Mouse (Mus musculus): Measurements from ENCODE around the gene Ypel3.
"Not testable (repeated sequence)": the region's sequence is repeated elsewhere in the genome, so short reads cannot be mapped to it uniquely, and the experiment has no call there.

Ypel3 gene

DNA sequence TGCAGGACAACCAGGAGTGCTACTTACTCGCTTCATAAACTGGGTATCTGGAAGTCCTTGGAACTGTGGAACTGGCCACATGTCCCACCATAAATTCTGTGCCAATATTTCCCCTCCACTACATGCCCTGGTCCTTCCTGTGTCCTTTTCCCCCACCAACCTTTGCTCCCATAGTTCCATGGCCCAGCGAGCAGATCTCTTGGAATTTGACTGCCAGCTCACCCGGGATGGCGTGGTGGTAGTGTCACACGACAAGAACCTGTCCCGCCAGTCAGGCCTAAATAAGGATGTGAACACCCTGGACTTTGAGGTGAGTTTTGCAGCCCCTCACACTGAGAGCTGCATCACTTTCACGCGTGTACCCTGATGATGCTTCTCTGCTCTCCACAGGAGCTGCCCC is 9.8 kb upstream of the Ypel3 start:
- peak in 1 of 2 experiments; percentile 52 for DNase-seq

DNA sequence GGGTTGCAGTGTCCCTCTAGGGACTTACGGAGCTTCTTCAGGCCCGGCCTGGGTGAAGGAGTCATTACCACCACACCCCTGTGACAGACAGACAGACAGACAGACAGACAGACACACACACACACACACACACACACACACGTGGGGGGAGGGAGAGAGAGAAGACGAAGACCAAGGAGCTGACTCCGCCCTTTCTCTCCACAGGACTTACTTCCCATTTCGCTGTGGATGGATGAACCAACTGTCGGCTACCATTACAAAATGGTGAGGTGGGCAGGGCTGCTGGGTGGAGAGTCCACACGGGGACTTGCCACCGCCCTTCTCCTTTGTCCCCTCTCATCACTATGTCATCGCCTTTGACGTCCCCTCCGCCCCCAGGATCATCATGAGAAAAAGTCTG is 6.0 kb upstream of the Ypel3 start:
- DNase-seq = no peak

- DNase-seq = no peak
These were observed 3.4 kb upstream of the Ypel3 start for GRCm38 (mm10) chr7:126773351-126773750.

- no peak for DNase-seq
These were observed 2.3 kb upstream of the Ypel3 start for GRCm38 (mm10) chr7:126774463-126774862.

DNA sequence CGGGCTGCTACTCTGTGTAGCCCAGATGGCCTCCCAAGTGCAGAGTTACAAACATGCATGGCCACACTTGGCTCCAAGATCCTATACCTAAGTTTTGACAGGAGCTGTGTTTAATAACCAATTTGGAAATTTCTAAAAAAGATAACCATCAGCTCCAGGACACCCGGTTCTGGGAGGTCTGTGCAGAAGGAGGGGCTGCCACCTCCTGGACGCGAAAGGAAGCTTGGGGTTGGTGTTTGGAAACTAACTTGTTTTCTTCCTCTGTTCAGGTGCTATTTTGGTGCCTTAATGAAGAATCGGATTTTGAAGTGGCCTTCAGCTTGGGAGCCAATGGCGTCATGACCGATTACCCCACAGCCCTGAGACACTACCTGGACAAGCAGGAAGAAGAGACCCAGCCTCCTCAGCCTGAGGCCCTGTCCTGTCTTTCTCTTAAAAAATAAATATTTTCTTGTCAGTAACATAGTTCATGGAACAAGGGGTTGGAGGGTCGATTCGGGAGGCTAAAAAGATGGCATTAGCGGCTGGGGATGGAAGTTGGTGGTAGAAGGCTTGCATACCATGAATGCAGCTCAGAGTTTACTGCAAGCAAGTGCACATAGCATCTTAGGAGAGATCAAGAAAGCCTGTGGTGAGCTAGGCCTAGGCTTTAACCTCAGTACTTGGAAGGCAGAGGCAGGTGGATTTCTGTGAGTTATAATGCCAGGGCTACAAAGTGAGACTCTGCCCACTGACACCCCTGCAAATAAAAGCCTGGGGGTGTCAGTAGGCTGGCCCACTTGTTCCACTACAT is 1.4 kb upstream of the Ypel3 start:
- DNase-seq = peak in 1 of 2 experiments; percentile 48

GRCm38 (mm10) chr7:126775978-126776234 is 849 bp upstream of the Ypel3 start:
- no peak for DNase-seq

DNA sequence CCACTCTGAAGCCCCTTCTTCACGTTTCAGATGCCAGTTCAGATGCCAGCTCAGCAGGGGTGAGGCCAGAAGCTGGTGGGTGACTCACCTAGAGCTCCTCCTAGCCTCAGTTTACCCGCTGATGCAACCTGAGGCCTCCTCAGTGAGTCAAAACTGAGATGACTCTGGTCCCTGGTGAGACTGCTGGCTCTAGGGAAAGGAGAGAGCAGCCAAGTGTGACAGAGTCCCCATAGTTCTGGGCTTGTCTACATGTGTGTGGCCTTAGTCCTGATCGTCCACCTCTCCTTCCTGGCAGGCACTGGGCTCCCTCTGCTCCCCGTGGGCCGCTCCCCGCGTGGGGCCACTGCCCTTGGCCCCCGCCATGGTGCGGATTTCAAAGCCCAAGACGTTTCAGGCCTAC is 721 bp downstream of the Ypel3 start:
- peak; percentile 36 to 49 for DNase-seq

GRCm38 (mm10) chr7:126778147-126778546 is 1.4 kb downstream of the Ypel3 start:
- DNase-seq = no peak

DNA sequence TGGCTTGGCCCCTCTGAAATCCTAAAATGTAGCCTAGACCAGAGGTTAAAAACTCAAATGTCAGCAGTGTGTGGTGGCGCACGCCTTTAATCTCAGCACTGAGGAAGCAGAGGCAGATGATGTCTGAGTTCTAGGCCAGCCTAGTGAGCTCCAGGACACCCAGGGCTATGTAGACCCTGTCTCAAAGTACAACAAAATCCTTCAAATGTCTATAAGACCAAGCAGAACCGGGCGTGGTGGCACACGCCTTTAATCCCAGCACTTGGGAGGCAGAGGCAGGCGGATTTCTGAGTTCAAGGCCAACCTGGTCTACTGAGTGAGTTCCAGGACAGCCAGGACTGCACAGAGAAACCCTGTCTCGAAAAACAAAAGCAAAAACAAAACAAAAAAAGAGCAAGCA is 2.3 kb downstream of the Ypel3 start:
- not testable (repeated sequence) for DNase-seq

DNA sequence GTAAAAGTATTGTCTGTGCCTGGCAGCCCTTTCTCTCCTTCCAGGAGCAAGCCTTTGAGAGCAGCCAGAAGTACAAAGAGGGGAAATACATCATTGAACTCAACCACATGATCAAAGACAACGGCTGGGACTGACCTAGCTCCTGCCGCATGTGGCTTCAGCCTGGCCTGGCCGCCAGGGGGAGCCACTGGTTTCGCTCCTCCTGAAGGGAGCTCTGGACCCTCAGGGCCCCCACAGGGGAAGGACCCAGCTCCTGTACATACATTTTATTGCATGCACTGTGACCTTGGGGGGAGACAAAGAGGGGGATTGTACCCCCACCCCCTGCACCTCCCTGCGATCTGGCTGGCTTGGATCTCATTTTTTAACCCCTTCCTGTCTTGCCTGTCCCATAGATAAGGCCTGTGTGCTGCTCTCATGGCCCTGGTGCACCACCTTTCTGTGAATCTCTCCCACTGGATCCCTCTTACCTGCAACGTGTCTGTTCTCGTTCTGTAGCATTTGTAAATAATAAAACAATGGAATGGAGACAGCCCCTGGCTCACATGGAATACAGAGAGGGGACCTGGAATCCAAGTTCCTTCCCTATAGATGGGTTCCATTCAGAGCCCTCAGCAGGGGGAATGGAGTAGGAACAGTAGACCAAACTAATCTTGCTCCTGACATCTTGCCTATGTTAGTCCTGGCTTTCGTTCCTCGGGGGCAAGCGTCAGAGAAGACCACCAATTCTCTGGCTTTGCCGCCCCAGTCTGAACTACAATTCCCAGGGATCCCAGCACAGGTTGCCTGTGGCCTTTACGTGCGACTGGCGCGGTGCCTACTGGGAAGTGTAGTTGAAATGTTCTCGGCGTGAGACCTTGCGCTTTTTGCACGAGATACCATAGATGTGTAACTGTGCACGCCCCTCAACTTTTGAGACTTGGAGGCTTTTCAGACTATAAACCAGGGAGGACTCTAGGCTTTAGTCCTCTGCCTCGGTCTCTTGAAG is 3.5 kb downstream of the Ypel3 start:
- peak; percentile 90 to 94 for DNase-seq

DNA sequence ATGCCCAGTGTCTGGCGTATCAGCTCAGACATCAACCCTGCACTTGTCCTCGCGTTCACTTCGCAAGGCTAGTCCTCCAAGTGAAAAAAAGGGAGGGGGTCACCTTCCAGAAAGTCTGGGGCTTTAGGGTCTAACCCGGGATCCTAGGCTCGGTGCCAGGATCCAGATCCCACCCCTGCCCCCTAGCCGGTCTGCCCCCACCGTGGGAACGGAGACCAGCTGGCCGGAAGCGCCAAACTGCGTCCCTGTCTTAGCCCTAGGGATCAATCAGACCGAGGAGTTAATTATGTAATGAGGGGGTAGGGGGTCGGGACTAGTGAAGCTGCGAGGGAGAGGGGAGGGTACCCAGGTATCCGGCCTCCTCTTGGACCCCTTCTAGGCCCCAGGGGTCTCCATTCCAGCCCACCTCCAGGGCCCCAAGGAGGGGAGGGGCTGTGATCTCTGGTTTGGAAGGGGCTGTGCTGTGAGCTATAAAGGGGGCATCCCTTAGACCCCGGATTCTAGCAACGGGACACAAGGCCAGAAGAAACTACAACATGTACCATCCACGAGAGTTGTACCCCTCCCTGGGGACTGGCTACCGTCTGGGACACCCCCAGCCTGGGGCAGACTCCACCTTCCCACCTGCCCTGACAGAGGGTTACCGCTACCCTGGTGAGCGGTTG is 4.3 kb downstream of the Ypel3 start, which contains the start of gene Tbx6:
Gene Tbx6, plus strand, starts transcription at position 513 of the 665 bp plus-strand sequence.
- peak in 1 of 2 experiments; percentile 42 for DNase-seq

DNA sequence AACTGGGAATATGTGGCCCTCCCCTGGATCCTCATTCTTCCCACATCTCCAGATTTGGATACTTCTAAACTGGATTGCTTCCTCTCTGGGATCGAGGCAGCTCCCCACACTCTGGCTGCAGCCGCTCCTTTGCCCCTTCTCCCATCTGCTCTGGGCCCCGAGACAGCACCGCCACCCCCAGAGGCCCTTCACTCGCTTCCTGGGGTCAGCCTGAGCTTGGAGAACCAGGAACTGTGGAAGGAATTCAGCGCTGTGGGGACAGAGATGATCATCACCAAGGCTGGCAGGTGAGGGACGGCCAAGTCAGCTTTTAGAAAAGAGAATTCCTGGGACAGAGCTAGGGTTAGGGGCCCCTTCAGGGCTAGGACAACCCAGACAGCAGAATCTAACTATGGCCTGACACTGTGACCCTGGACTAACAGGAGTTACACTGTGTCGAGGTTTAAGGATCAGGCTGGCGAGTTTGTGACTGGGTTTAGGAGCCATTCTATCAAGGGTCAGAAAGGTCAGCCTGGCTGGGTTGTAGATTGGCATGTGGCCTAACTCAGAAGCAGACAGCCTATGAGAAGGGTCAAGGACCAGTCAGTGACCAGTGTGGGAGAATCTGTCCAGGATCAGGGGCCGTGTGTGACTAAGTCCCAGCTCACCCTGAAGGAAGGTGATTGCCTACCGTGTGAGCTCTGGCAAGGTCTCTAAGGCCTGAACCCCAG is 5.1 kb downstream of the Ypel3 start:
- DNase-seq = no peak

DNA sequence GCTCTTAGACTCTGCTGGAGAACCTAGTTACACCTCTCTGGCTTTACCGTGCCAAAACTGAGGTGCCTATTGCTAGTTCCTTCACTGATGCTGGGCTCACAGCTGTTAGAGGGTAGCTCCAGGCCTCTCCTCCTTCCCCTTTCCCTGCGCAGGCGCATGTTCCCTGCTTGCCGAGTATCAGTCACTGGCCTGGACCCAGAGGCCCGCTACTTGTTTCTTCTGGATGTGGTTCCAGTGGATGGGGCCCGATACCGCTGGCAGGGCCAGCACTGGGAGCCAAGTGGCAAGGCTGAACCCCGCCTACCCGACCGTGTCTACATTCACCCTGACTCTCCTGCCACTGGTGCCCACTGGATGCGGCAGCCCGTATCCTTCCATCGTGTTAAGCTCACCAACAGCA is 5.9 kb downstream of the Ypel3 start:
- DNase-seq = no peak

DNA sequence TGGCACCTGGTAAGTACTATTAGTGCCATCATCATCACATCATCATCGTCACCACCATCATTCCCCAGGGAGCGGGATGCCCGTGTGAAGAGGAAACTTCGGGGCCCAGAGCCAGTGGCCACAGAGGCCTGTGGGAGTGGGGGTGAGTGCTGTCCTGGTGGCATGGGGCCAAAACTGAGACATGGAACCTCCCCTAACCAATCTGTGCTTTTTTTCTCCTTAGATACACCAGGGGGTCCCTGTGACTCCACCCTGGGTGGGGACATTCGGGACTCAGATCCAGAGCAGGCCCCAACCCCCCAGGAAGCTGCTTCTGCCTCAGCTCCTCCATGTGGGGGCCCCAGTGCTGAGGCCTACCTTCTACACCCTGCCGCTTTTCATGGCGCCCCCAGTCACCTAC is 7.7 kb downstream of the Ypel3 start:
- DNase-seq = no peak

GRCm38 (mm10) chr7:126785056-126785455 is 8.3 kb downstream of the Ypel3 start:
- no peak for DNase-seq

DNA sequence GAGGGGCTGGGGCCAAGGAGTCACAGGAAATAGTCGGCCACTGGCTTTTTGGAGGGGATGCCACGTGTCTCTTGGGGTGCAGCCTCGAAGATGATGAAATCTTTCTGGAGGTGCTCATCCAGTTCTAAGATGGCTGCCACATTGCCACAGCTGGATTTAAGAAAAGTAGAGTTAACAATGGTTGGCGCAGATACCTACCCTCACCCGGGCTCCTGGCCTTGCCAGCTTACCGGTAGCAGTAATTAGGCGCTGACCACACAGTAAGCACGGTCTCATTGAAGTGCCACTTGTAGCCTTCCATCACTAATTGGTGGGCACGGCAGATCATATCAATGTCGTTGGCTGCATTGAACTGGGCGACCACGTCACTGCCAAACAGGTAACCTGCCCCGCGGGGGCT is 9.4 kb downstream of the Ypel3 start:
- no peak for DNase-seq

DNA sequence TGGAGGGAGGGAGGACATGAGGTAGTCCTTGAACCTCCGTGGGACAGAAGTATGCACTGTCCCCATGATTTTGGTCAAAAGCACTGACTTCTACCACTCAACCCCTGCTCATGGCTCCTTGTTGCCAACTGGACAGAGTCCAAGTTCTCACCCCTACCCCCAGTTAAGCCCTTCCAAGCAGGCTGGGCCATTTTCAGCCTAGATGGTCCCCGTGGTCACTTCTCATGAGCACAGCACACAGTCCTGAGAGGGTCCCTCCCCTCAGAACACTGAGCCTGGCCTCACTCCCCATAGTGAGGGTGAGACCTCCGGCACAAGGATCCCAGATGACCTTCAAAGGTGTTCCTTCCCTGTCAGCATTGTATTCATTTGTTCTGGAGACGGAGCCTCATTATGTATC is 12.4 kb downstream of the Ypel3 start:
- DNase-seq = no peak

DNA sequence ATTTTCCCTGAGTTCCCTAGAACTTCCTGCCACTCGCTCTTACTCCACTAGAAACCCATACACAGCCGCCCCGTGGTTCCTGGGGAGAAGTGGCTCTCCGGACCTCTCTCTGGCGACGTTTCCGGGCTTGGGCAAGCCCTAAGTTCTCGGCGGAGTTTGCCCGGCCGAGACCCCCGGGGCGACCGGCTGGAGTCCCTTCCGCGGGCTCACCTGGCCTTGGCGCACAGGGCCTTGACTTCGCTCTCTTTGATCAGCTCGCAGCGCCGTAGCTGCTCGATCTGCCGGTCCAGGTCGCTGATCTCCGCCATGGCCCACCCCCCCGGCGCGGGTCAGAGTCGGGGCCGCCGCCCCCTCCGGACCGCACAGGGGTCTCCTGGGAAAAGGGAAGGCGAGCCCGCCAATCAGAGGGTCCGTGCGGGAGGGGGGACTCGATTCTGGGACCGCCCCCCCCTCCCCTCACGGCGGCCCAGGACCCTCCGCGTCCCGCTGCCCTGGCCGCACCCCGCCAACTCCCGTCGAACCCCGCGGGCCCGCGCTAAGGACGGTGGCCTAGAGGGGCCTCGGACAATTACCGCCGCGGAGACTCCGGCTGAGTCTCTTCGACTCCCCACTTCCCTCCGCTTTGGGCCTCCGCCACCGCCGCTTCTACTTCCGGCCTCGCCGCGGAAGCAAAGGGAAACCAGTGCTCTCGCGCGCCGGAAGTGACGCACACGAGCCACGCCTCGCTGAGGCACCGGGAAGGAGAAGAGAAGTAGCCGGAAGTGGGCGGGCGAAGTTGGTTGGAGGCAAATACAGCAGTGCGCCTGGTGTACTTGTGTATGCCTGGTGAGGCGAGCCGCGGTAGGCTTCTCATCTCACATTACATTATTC is 15.3 kb downstream of the Ypel3 start, which contains the start of gene Ppp4c:
Gene Ppp4c, minus strand, starts transcription at position 646 of the 870 bp plus-strand sequence.
- DNase-seq = peak; percentile 98 to 99

GRCm38 (mm10) chr7:126792721-126793443 is 16.1 kb downstream of the Ypel3 start:
- DNase-seq = no peak

DNA sequence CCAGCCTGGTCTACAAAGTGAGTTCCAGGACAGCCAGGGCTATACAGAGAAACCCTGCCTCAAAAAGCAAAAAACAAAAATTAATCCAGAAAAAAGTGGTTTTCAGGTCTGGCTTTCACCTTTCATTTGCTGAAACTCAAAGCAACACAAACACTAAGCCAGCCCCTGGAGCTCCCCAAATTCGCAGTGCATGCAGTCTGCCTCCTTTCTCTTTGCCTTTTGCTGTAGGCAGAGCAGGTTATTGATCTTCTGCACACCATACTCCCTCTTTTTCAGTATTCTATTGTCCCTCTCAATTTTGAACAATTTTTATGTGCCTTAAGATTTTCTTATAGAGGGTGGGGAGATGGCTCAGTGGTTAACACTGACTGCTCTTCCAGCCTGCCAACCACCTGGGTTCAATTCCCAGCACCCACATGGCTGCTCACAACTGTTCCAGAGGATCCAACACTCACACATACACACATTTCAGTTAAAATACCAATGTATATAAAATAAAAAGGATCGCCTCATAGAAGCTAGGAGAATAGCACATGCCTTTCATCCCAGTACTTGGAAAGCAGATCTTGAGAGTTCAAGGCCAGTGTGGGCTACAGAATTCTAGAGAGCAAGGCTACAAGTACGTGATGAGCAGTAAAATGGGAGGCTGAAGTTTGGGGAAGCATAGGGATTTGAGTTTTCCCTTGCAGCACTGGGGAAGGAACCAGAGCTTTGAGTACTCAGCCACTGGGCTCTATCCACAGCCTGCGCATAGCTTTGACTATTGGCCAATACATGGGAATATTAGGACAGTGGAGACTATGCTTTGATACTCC is 16.9 kb downstream of the Ypel3 start:
- no peak for DNase-seq

Measured in kidney, postnatal 36 days (tissue).